Mouse (Mus musculus) frontal cortex, postnatal 10 days (tissue): ENCODE measurements around the gene Rpp25.

Experiments used
- DNase-seq, 2 experiments: peaks; one replicate each; pipeline ENCODE4 v3.0.0; 2022; ENCODE audit warnings: low spot score in 2 of 2, mixed read lengths in 1 of 2

Rpp25 gene

DNA sequence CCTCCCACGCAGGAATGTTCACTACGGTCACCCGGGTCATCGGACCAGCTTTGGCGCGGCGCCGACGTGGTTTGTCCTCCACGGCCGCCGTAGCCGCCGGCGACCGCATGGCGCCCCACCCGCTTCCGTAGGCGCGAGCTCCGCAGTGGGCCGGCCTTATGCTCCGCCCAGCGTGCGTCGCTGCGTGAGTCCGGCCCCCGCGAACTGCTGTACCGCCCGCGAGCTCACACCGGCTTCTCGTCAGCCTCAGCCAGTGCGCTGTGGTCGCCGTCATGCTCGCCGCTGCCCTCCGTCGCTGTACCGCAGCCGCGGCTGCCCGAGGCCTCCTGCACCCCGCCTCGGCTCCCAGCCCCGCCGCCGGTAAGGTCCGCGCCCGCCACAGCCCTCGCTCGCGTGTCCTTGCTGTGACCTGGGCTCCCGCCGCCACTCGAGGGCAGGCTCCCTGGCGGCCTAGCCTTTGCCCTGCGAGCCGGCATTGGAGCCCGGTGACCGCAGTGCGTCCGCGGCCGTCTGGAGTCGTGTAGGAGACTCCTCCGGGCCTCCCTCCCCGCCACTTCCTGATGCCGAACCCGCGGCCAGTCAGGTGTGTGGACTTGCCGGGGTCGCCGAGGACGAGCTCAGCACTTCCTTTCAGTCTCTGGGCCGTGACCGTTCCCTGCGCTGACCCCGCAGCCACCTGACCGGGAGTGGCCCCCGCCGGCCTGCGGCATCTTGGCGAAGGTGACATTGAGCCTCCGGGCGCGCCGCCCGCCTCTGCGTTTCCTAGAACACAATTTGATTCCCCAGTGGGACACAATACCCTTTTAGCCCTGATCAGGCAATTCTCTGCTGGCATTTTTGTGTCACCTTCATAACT lies 17.5 kb downstream of the Rpp25 start, which contains the start of gene Cox5a:
Cox5a (plus strand) TSS at position 219 of the 856 bp plus-strand sequence.
- peak; percentile 87 to 92 for DNase-seq

DNA sequence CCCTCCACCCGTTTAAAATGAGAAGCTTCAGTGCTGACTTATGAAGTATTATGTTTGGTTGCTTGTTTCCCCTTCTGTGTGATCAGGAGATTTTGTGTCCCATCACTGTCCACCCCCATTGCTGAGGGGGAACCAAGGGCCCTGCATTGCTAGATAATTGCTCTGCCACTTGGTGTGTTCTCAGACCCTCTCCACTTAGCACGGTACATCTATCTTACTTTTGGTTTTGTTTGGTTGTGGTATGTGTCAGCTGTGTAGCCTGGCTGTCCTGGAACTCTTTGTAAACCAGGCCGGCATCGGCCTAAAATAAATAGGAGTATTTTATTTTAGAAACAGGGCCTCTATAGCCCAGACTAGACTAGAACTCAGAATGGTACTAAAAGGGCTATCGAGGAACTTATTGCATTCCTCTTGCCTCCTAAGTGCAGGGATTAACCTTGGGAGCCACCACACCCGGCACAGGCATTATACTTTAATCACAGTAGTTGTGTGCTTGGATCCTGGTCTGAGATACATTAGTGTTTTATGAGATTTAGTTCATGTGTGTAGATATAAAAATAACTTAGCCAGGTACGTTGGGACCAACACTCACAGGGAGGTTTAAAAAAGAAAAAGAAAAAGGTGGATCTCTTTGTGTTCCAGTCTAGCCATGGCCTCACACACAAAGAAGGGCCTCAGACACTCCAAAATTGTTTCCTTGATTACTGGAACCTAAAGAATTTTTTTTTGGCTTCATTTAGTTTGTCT lies 18.5 kb downstream of the Rpp25 start:
- DNase-seq: no peak

DNA sequence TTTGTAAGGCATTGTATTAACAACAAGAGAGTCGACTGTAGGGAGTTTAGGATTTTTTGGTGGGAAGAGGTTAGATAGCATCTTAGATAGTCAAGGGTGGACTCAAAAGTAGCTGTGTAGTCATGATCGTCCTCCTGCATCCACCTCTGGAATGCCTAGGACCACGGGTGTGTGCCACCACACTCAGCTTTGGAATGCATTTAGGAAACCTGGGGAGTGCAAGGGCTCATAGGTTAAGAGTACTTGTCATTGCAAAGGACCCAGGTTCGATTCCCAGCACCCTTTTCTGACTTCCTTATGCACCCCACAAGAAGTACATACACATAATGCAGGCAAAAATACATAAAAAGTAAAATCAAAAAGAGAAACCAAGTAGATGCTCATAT lies 19.0 kb downstream of the Rpp25 start:
- no peak for DNase-seq

DNA sequence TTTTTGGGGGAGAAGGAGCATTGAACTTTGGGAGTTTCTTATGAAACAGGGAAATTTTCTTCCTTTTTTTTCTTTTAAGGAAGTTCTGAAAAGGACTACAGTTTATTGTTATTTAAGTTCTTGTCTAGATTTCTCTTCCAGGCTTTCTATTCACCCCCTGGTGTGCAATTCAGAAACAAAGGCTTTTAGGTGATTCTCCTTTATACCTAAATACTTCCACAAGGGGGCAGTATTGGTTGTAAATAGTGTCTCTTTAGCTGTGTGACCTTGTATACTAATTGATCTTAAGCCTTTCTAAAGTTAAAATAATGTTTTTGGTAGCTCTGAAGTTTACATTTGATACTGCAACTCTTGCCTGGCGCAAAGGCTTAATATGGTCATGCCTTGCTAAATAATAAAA lies 19.9 kb downstream of the Rpp25 start:
- DNase-seq: no peak

DNA sequence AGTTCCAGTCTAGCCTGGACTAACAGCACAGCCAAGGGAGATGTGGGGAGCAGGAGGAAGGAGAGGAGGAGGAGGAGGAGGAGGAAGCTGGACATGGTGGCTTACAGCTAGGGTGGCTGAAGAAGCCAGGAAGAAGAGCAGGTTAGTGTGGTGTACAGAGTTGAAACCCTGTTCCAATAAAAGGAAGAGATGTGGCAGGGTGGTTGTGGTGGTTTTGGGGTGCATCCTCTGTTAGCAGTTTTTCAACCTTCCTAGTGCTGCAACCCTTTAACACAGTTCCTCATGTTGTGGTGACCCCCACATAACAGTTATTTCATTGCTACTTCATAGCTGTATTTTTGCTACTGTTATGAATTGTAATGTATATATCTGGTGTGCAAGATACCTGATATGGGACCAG lies 20.6 kb downstream of the Rpp25 start:
- no peak for DNase-seq

DNA sequence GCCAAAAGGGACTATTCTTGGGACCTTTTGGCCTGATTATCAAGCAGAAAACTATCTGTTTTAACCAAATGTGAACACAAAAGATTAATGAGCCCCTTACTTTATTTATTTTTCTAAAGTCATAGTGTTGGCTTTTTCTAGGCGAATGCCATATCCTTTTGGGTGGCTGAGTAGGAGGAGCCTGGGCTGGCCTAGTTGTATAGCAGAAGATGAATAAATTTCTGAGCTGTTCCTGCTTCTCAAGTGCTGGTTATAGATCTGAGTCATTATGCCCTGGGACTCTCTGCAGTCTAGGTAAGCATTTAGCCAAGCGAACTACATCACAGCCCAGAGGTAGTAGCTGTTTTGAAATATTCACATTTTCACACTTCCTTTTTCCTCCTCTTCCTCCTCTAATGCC lies 21.7 kb downstream of the Rpp25 start:
- DNase-seq: no peak

DNA sequence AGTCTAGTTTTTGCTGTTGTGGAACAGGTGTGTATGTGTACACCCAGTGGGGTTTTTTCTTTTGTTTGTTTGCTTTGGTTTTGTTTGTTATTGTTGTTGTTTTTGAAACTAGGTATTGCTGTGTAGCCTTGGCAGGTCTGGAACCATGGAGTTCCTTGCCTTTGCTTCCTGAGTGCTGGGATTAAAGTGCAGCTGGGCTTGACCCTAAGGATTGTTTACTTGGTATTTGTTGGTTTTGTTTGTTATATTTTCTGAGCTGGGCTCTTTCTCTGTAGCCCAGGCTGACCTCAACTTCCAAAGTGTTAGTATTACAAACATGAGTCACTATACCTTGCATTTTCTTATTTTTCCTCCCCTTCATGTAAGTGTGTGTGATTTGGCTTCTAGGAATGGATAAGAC lies 22.6 kb downstream of the Rpp25 start:
- DNase-seq: no peak

DNA sequence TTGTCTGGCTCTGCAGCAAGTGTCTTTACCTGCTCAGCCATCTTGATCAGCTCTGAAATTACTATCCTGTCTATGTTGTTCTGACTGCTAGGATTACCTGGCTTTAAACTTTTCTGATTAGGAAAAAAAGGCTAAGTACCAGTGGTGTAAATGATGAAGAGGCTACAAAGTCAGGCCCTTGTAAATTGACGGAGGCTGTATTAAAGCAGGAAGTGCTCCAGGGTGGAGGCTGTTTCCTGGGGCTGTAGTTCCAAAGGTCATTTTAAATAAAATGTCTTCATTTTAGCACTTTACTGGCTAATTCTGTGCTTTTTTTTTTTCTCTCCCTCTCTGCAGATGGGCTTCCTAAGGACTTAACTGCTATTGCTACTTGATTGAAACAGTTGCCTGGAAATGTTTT lies 28.1 kb downstream of the Rpp25 start:
- DNase-seq: no peak

DNA sequence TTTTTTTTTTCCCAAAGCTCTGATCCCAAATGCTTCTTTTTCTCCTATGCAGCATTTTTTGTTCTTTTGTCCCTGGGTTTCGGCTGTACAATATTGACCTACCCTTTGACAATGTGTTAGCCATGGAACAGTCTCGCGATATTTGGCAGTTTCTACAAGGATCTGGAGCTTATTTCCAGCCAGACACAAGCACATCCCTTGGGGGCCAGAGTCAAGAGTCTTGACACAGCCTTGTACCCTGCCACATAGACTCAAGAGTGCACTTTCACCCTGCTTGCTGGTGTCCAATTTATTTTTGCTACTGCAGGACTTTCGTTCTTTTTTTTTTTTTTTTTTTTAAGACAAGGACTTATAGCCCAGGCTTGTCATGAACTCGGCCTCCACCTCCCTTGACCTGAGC lies 32.5 kb downstream of the Rpp25 start:
- DNase-seq: no peak

DNA sequence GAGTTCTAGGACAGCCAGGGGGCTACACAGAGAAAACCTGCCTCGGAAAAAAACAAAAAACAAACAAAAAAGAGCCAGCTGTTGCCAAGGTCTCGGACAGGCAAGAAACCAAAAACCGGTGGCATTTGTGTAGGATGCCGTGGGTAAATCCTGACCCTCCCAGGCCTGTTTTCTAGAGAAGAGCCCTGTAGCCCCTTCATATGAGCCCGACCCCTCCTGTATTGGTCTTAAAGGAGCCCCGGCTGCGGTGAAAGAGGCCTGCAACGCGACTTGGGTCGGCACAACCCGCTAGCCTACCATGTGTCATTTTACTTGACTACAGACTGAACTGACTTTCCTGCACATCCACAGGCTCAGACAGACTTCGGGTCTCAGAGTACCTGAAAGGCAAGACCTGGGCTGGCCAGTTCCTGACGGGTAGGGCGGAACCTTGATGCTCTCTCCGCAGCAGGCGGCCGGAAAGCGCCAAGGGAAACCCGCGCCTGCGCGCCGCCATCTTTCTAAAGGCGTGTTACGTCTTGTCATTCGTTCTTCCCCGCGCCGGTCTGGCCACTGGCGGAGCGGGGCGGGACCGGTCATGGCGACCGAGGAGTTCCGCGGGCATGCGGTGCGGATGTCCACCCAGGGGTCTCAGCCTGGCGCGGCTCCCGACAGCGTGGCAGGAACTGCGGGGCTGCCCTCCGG lies 33.4 kb downstream of the Rpp25 start, which contains the start of gene Fam219b:
Fam219b (plus strand) TSS at position 485 of the 684 bp plus-strand sequence.
- DNase-seq: peak; percentile 87 to 90

DNA sequence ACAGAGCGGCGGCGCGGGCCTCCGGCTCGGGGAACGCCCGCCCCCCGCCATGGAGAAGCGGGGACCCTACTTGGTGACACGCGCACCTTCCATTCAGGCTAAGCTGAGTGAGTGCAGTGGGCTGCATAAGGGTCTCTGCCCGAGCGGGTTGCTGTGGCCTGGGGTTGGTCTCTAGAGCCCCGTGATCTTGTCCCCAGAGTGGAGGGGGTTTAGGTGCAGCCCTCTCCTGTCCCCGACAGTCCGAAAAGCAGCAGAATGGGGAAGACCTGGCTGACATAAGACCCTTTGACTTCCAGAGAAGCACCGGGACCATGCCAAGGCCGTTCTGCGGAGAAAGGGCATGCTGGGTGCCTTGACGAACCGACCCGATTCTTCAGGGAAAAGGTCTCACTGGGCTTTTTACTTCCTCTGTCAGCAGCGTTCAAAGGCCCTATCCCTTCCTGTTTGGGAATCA lies 33.9 kb downstream of the Rpp25 start:
- no peak for DNase-seq

DNA sequence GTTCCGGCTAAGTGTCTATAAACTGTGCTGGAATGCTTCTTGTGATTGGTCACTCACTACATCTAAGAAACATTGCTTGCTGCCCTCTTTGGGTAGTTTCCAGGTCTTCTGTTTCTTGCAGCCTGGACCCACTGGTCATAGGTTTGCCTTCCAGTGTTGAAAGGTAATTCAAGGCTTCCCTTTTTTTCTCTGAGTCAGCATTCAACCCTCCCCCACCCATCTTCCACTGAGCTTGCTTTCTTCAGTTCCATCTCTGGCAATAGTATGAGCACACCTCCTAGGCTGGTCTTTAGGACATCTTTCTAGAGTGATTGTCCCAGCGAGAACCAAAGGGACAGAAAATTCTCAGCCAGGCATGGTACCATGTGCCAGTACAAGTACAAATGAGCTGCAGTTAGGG lies 35.7 kb downstream of the Rpp25 start:
- DNase-seq: no peak

DNA sequence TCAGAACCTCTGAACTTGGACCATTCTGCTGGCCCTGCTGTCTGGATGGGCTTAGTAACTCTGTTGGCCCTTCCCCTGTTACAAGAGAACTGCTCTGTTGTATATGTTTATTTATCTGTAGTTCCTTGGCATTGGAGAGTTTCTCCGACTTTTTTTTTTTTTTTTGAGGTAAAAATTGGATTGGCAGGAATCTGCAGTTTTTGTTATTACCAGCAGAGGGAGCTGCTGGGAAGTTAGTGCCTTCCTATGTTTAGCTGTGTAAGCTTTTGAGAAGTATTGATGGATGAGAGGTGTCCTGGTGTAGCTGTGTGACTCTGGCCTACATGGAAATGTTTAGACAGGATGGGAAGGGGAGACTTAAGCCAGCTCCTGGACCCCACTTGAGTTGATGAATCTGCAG lies 37.5 kb downstream of the Rpp25 start:
- no peak for DNase-seq

DNA sequence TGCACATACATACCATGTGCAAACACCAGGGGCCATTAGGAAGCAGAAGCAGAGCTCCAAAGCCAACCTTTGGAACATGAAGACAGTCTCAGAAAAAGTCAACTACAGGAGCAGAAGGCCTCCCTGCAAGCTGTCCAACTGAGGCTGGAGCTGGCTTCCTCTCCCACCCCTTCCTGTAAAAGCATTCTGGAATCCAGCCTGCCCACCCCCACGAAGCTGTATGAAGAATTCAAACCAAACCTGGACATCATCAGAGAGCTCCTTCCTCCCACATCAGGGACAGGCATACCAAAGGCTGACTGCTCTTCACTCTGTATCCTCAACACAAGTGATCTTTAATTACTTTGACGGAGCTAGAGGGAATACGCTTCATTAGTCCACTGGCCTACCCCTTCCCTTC lies 40.1 kb downstream of the Rpp25 start:
- DNase-seq: no peak

DNA sequence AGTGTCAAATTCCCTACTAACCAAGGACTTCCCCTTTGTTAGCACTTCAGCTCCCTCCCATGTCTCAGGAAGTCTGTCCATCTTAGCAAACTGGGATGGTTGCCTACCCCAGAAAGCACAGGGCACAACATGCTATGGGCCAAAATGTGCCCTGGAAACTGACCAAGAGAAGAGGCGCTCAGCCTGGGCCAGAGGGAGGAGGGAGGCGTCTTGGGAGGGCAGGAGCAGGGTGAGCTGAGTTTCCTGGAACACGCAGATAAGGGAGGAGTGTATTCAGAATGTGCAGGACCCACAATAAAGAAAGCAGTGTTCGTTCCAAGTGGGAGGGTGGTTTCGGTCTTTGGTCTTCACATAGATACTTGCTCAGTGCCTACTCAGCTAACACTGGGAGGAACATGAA lies 43.5 kb downstream of the Rpp25 start:
- no peak for DNase-seq

DNA sequence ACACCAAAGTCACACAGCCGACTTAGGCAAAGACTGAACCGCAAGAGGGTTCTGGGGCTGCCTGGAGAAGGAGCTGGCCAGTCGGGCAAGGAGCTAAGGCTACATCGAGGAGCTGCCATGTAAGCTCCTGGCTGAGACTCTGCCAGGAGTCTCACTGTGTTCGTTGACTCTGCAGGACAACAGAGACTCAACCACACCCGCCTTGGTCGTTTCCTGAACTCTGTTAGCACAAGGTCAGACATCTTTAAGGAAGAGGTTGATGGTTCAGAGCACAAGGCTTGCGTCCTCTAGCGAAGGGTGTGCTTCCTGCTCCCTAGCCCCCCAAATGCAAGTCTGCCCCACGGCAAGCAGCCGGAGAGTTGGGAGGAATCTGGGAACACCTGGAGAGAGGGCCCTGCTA lies 44.0 kb downstream of the Rpp25 start:
- no peak for DNase-seq

DNA sequence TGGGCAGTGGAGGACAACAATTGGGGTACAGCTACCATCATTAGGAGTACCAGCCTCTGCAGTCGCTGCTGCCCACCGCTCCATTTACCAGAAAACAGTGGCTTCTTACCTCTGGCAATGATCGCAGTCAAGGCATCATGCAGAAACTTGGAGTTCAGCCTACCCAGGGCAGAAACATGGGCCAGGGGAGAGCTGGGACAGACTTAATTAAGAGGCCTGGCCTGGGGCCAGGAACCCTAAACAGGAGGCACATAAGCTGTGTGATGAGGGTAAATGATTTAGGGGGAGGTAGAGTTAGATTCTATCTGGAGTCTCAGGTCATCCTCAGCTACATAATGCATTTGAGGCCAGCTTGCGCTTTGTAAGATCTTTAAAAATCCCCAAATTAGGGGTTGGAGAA lies 45.4 kb downstream of the Rpp25 start:
- no peak for DNase-seq

DNA sequence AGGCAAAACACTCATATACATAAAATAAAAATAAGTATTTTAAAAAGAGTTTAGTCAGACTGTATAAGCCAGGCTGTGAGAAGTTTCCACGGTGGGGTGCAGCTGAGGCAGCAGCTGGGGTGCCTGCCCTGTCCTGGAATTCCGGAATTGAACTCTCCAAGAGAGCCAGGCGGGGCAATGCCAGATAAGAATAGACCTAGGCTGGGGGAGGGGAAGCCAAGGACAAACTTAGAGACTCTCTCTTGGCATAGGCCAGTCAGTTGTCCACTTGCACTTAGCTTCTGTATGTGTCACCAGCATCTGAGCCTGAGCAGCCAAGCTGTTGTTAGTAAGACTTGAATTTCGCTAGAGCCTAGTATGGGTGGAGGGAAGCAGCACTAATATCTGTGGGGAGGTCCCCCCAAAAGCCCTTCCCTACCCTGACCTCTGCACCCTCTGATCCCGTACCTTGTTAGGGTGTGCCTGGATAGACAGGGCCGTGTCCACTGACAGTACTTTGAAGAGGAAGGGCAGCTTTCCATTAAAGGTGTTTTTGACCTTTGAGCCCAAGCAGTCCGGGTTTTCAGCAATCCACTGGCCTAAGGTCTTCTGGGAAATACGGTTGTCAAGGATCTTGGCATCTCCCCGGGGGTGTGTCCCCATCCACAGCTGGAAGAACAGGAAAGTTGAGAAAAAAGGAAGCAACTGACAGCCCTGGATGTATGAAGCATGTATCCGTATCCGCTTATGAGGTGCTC lies 46.5 kb downstream of the Rpp25 start:
- no peak for DNase-seq

DNA sequence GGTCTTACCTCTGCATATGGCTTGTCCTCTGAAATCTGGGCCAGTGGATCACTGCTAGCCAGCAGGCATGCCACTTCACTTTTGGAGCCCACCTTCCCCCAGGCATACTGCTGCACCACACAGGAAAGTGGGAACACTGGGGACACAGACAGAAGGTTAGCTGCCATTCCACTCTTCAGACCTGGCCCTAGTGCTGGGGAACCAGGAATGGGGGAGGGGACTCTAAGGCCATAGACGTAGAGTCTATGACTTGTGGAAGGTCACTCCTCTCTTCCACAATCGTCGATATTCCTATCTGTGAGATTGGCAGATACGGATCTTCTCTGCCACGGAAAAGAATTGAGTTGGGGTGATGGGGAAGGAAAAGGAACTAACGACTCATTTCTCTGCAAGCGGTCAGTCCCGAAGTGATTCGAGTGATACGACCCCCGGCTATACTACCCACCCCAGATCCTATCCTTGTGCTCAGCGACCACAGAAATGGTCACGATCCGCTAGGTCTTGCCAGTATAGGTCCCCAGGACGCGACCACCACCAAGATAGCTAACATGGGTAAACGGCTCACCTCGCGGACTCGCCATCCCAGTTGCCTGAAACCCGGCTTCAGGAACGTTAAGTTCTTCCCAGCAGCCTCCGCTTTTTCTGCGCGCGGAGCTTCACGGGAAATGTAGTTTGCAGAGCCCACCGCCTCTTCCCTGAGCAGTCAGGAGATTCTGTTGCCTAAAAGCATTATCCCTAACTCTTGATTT lies 48.5 kb downstream of the Rpp25 start, which contains the start of gene Mpi:
Mpi (minus strand) TSS at position 625 of the 749 bp plus-strand sequence.
- peak in 1 of 2 experiments; percentile 74 for DNase-seq

DNA sequence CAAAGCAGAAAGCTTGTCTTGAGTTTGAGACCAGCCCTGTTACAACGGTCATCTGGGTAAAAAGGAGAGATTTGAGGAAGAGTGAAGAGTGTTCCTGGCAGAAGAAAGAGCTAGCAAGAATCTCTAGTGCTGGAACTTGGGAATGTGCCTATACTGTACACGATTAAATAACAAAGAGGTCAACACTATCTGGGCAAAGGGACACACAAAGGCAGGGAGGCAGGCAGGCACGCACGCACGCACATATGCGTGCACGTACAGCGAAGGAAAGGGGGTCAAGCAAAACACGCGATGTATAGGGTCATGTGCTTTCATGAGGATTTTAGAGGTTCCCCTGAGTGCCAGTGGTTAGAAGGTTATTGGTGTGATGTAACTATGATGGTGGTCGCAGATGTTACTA lies 49.3 kb downstream of the Rpp25 start:
- DNase-seq: no peak

DNA sequence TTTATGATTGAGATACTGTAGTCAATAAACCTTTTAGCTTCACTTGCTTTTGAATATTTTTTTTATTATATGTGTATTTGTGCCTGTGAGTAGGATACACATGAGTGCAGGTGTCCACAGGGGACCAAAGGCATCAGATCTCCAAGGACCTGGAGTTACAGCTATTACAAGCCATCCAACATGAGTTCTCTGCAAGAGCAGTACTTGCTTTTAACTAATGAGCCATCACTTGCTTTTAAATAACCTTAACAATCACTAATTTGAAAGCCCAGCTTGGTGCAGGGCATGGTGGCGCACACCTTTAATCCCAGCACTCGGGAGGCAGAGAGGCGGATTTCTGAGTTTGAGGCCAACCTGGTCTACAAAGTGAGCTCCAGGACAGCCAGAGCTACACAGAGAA lies 50.9 kb downstream of the Rpp25 start:
- no peak for DNase-seq
